Mouse (Mus musculus) C2C12 (cell line): Measurements from ENCODE around the gene Csf2rb2.

Source experiments
- CTCF ChIP-seq: IDR thresholded peaks from one replicate; pipeline ENCODE4 v1.5.1; 2011; ENCODE audit not compliant: control insufficient read depth, insufficient read depth, insufficient read length
- FOSL1 ChIP-seq: IDR thresholded peaks from one replicate; pipeline ENCODE4 v1.8.0; 2011; ENCODE audit warnings: mild to moderate bottlenecking, low read length; ENCODE audit not compliant: poor library complexity, insufficient read depth, severe bottlenecking
- MAX ChIP-seq: IDR thresholded peaks from one replicate; pipeline ENCODE4 v1.6.1; 2011; ENCODE audit warnings: mild to moderate bottlenecking, control low read depth
- MYOG ChIP-seq: IDR thresholded peaks from one replicate; pipeline ENCODE4 v1.6.1; 2011; ENCODE audit not compliant: control insufficient read depth, insufficient read length; ENCODE audit errors: extremely low read depth
- USF1 ChIP-seq: IDR thresholded peaks from one replicate; pipeline ENCODE4 v1.6.1; 2011; ENCODE audit warnings: low read depth, mild to moderate bottlenecking, control low read depth, moderate library complexity

DNA sequence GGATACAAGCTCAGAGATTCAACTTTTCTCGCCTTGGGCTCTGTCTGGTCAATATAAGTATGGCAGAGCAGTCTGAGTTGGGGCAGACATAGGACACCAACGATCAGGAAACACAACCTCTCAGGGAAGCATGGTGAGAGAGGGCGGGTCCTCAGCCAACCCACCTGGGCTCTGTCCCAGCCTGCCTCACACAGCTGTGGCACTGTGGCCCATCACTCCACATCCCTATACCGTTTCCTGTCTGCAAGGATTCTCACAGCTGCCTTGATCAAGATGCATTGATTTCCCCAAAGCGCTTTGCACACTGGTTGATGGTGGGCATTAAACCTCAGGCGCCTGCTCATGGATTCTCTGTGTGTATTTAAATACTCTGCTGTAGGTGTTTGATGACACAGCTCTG is 27.5 kb upstream of the Csf2rb2 start:
- TF ChIP-seq CTCF: no peak
- no peak for TF ChIP-seq MYOG
- TF ChIP-seq FOSL1: no peak
- TF ChIP-seq MAX: no peak
- no peak for TF ChIP-seq USF1
